Mouse (Mus musculus) lung, postnatal 14 days (tissue): ENCODE measurements around the gene Gm281.
"Not testable (repeated sequence)": the region's sequence is repeated elsewhere in the genome, so short reads cannot be mapped to it uniquely, and the experiment has no call there.

Experiments
- DNase-seq: peaks from one replicate; pipeline ENCODE4 v3.0.0; 2021

Gene Gm281

DNA sequence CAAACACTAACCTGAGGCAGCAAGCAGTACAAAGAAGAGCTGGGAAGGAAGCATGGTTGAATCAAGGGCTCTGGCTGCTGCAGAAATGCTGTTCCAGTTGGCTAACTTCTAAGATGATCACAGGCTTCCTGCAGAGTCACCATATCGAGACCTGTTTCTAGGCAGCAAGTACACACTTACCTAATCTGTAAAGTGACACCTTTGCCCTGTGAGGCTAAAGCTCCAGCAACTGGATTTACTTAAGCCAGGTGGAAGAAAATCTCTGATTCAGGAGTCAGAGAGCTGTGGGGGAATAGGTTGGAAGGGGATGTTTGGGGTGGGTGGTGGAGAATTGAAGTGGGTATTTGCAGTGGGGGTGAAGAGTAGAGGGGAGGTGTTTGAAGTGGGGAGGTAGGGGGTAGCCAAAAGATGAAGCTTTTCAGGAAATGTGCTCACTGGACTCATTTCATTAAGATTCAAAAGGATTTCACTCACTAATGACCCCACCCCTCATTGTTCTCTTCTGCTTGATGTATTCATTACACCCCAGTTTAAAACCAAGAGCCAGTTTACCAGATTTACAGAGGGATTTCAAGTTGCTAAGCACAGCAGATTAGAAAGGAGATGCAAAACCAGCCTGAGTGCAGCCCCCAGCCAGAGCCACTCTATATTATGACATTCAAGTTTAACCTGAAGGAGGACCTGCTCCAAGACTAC is at the start of gene Gm281:
Gm281 (minus strand) TSS at position 92 of the 696 bp plus-strand sequence.
- DNase-seq, result no peak

DNA sequence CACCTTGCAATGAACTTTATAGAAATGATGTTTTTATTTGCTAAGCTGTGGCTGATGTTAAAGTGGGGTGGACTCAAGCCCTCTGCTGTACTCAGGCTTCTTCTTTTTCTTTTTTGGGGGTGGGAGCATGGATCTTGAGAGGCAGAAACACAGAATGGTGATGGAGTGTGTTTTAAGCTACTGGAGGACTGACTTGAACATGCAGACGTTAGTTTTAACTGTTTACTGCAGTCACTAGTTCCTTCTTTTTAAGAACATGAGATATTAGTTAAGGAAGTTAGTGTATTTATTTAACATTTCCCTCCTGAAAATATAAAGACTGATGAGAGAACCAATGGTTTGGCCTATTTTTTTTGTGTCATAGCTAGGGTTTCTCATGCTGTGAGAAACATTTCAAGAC is 49.2 kb upstream of the Gm281 start:
- no peak for DNase-seq

DNA sequence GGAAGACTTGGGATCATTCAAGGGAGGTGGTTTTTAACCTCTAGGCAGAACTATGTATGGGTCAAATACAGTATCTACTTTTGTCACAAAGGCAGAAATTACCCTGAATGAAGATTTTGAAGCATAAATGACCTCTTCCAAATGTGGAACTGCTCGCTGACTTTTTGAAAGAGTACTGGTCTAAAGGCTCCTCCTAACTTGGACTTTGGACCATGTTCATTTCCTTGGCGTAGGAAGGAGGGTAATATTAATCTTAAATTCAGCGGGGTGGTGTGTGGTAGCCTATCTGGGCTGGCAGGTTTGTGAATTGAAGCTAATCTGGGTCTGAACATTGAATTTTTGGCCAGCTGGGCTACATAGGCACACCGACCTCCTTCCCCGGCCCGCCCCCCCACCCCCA is 48.2 kb upstream of the Gm281 start:
- DNase-seq, result no peak

DNA sequence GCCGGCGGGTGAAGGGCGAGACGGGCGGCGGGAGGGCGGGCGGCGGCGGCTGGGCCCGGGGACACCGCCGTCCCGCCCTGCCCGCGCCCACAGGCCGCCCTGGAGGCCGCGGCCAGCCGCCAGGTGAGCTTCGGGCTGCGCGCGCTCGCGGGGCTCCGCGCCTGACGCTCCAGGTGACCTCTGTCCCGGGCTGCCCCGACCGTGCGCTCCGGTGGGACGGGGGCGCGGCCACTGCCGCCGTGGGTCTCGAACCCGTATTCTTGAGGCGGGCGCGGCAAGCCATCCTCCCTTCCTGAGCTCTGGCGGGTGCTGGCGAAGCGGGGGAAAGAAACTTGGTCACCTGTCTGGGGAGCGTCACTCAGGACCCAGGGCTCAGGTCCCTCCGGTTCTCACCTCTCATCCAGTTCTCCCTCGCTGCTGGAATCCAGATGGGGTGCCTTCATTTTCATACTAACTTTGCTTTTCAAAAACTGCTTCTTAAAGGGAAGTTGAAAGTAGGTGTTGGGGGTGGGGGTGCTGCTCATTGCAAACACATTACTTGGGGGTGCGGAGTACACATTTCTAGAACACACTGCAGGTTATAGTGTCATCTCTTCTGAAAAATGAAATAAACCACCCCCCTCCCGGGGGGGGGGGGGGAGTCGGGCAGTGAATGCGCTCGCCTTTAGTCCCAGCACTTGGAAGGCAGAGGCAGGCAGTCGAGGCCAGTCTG is 47.3 kb upstream of the Gm281 start, which contains the start of the genes Atxn7 and Thoc7:
Atxn7 (plus strand) TSS at position 40 of the 712 bp plus-strand sequence.
Thoc7 (minus strand) TSS at position 452 of the 712 bp plus-strand sequence.
- DNase-seq, result peak; percentile 47

DNA sequence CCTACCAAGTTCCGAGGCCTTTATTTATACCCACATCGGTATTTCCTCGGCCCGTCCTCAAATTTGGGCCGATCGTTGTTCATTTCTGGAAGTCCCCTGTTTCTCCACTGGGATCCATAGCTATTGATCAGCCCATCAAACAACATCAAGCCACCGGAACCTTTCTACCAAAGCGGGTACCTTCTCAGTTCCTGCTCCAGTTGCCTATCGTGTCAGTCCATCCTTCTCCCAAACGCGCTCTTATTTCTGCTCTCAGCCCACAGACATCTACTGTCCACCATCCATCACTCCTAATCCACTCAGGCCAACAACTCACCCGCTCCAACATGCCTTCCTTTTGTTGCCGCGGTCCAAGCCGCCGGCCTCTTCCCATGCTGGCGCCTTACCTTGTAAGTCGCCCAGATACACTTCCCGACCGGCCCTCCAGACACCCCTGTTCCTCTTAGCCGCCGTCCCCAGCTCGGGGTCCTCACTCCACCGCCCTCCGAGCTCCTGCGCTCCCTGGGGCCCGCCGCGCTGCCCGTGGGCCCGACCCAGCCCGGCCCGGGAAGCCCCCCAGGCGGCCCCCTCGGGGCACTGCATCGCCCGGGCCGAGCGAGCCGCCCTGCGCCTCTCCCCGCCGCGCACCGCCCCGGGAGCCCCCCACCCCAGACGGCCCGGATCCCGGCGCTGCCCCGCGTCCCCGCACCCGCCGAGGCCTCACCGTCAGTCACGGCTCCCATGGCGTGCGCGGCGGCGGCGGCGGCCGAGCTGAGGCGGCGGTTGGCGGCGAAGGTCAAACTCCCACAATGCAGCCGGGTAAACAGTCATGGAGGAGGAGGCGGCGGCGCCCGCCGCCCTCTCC is 46.4 kb upstream of the Gm281 start:
- DNase-seq, result peak; percentile 68

DNA sequence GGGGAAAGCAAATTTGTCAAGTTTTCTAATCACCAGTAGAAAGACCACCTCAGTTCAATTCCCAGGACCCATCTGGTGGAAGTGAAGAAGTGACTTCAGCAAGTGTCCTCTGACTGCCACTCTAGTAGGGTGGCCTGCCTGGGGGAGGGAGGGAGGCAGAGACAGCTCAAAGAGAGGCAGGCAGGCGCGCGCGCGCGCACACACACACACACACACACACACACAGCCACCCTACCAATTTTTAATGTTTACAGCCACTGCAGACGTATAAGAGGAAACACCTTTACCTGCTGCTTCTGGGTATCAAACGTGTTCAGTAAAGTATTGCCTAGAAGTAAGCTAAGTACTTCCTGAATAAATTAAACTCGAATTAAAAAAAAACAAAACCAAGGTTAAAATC is 45.8 kb upstream of the Gm281 start:
- peak; percentile 18 for DNase-seq

DNA sequence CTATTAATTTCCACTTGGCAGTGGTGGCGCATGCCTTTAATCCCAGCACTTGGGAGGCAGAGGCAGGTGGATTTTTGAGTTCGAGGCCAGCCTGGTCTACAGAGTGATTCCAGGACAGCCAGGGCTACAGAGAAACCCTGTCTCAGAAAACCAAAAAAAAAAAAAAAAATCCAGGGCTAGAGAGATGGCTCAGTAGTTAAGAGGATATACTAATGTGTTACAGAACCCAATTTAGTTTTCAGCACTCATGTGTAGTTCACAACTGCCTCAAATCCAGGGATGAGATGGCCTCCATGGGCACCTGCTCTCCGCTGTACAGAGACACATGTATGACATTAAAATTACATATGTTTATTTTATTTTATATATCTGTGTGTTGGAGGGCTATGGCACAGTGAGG is 37.9 kb upstream of the Gm281 start:
- not testable (repeated sequence) for DNase-seq

DNA sequence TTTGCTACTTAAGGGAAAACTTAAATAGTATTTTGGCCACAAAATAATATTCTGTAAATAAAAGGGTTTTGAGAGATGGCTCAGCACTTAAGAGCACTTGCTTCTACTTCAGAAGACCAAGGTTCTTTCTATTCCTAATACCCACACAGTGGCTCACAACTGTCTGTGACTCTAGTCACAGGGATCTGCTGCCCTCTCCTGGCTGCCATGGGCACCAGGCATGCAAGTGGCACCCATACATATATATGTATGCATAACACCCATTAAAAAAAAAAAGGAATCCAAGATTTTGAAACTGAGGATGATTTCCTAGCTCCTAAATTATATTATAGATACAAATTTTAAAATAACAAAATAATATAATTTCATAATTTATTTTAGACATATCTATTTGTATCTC is 36.1 kb upstream of the Gm281 start:
- peak; percentile 46 for DNase-seq

DNA sequence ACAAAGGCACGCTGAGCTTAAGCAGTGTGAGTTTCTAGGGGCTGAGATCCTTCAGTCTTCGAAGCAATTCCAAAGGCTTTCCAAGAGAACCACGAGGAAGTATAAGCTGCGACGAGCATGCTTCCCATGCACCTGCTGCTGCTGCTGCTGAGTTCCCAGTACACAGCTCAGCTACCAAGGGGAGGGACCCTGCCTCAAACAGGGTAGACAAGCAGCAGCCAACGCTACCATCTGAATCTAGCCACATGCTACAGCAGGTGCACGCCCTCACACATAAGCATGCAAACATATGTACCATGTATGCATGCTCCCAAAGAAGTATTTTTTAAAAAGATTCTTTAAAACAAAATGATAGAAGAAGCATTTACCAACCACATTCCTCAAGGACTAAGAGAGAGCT is 34.1 kb upstream of the Gm281 start:
- no peak for DNase-seq

DNA sequence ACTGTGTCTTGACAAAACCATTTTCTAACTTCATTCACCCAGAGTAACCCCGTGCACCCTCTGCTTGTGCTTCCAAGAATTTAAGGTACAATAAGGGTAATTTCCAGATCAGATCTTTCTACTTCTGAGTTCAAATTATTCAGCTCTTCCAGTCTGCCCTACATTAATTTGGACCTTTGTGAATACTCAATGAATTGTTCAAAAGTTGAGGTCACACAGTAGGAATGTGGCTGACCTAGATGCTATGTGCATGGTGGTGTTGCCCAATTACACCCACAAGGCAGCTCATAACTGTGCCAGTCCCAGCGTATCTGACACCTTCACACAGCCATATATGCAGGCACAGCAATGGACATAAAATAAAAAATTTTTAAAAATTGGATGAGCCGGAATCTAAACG is 30.4 kb upstream of the Gm281 start:
- no peak for DNase-seq

DNA sequence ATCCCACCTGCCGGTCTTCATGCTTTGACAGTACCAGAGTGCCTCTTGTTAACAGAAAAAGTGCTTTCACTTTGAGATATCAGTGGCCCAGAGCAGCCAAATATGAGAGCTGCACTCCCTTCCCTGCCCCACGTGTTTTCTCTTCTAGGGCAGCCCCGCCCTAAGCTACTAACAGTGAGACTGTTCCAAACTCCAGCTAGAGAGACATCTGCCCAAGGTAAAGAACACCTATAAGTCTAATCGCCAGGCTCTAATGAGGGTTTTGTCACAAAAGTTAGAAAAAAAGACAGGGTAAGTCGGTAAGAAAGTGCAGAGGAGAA is 19.7 kb upstream of the Gm281 start:
- no peak for DNase-seq

DNA sequence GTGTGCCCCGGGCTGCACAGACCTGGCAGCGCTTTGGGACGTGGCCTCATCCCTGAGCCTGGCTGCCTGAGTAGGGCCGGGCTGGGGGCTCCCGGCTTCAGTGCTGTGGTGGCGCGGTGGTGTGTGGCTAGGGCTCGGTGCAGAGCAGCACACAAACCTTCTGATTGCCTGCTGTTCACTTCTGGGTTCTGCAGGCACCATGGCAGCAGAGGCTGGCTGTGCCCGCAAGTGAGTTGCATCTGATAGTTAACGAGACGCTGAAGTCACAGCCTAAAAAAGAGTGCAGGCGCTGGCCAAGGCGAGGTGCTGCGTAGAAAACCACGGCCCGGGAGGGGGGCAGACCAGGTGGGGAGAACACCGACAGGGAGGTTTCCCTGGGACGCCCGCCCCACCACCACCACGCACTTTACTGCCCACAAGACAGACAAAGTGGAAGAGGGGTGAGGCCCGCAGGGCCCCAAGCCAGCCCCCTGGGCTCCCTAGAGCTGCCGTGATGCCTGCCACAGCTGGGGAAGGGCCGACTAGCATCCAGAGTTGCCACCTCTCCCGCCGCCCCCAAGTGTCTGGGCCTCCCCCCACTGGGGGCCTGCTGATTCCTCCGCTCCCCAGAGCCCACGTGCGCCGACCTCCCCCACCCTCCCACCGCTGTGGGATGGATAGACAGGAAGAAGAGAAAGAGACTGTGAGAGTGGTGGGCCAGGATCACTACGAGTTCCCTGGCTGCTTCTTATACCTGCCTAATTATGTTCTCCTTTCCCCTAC is 19.2 kb upstream of the Gm281 start:
- DNase-seq, result no peak

DNA sequence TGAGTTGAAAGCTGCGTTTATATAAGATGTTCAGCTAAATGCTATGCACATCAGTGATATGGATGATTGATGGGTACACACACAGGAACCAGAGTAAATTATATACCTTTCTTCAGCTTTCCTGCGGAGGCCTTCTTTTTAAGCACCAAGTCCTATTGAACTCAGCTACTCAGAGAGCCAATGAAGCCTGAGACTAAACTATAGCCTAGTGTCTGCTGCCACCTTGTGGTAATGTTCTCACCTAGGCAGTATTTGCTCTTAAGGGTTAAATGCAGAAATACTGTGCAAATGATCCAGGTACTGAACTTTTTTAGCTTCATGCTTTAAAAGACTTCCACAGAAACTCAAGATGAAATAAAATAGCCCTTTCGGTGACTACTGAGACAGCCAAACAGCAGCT is 3.4 kb upstream of the Gm281 start:
- DNase-seq, result peak; percentile 62

DNA sequence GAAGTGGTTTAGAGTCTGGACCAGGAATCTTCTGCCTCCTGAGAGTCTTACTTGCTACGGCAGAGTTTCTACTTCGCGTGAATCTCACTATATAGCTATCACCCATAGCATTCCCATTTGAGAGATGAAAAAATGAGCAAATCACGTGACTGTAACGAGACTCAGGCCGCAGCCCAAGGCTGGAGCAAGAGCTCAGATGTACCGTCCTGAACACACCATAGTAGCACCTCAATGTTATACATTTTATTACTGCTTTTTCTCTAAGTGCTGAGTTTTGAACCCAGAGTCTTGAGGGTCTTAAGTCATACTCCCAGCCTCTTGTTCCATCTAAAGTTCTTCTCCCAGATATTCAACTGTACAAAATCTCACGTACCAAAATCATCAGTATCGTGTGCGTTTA is 2.9 kb upstream of the Gm281 start:
- DNase-seq, result no peak

DNA sequence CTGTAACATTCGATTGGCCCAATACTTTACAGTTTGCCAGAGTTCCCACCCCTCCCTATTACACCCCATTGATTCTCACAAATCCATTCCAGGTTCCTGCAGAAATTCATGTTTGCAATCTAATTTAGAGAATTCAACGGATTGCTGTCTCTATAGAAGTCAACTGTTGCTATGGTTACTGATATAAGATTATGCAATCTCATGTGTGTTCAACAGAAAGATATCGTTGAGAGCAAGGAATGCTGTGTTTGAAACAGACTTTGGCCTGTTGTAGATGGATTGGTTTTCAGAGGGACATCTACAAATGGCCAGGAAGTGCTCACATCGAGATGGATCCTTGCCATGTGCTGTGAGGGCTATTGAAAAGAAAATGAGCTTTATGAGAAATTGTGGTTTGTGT is 929 bp upstream of the Gm281 start:
- DNase-seq, result no peak

DNA sequence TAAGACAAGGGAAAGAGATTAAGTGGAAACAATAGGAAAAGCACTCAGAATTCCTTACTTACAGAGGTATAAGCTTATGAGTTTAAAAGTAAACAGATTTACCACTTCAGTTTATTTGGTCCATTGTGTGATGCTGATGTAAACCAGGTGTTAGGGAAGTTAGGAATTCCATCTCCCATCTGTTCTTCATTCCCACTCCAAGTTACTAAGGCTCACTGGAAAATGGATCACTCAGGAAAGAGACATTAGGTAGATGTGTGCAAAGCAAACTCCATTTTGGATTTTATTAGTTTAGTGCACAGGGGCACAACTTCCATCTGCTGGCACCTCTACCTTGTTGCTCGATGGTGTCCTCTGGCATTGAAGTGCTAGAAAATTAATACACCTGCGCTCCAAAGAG is 4.1 kb downstream of the Gm281 start:
- DNase-seq, result no peak

DNA sequence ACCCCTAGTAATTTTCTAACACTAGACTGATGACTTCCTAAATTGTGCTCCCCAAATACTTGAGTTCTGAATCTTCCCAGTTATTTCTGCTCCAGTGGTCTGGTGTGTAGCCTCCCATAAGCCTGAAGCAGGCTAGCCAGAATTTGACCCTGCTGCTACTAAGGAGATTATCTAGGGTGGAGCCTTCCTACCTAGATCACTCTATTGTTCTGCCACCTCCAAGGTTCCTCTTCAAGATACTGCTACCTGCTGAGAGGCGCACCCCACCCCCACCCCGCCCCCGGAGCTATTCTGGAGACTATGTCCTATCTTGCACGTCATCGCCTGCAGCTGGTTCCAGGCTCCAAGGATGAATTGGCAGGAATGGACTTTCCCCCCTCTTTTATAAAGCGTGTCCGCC is 7.1 kb downstream of the Gm281 start:
- no peak for DNase-seq

DNA sequence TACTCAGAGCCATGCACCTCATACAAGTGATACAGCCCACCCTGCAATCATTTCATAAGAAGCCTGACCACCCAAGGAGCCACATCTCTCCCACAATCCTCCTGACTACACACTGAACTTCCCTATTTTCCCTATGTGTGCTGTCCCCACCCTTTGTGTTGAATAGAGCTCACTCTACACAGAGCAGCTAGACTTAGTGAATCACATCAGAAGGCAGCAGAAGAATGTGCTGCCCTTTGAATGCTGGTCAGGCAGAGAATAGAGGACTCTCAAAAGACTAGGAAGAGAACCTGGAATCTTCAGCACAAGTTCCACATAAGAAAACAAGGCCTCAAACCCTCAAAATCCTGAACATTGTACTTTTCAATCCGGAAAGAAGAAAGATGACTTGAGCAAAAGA is 7.8 kb downstream of the Gm281 start:
- no peak for DNase-seq

DNA sequence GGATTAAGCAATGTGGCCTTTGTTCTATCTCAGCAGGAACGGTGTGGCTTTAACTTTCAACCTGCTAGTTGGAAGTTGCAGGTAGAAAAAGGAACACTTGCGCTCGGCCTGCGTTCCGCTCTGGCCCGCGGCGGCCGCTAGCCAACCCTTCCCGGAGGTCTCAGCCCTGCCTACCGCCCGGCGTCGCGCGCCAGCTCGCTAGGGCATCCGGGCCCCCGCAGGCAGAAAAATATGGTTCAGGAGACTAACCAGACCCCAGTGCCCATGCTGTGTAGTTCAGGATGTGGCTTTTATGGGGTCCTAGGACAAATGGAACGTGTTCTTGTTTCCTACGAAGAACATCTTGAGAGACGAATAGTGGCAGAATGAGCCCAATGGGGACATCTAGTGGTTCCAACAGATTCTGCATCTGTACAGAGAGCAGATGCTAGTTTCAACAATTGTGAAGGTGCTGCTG is 12.6 kb downstream of the Gm281 start:
- peak; percentile 46 for DNase-seq

DNA sequence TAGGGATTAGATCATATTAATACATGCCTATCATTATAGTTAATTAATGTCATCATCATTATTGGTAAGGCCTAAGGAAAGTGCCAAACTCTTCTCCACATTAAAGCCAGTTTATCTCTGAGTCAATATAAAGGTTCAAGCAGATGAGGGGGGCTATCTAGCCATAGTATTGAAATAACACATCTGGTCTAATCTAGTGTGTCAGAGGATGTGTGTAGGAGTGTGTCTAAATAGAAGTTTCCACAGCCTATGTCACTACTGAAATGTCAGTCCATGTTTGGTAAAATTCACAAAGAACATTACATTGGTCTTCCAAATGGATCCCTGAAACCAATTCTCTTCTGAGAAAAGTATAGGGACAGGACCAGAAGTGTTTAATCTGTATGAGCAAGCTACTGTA is 19.1 kb downstream of the Gm281 start:
- DNase-seq, result no peak

DNA sequence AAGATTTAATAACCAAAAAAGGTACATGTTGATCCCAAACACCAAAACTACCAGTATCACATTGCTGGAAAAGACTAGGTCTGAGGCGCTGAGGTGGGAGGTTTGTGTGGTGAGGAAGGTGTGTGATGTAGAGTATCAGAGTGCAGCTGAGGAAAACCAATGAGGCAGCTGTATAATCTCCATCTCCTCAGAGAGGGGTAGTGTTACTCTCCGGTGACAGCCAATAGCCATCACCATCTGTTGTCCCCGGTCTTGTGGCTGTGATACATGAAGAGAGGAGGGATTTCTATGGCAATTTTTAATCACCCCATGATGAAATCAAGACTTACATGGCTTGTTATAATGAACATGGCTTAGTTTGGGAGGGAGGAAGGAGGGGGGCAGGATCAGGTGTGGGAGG is 20.5 kb downstream of the Gm281 start:
- no peak for DNase-seq

DNA sequence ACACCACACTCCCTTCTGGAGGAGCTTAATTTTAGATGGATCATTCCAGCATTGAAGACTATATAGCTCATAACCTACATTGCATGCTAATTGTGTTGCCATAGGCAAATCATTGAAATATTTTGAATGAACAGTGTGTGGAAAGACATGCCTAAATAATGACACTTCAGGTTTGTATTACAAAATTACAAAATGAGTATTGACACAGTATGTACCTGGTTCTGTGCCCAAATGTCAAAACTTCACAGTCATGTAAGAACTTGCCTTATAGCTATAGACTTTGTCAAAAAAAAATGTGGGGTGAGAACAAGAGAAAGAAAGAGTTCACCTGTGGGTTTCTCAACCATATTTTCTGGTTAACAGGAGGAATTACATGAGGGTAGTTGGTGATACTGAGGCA is 52.9 kb downstream of the Gm281 start:
- no peak for DNase-seq
